Mouse (Mus musculus): ENCODE measurements at regions not wholly inside any gene's neighbourhood (a gene's known extent, or its start where the extent isn't known, plus 50 kb on each side); places are given as distances from the start of the nearest gene placed in this dataset.
A peak's percentile ranks its signal among the peaks of the same experiment; 100 is the strongest.

- no peak for DNase-seq (ENCODE audit: low read depth, low spot score)
Measured at GRCm38 (mm10) chr3:115207072-115207471, 303.2 kb downstream of the Olfm3 start.

- DNase-seq (ENCODE audit: low read depth, low spot score) = no peak
Measured at GRCm38 (mm10) chr3:115211841-115212240, 308.0 kb downstream of the Olfm3 start.

DNA sequence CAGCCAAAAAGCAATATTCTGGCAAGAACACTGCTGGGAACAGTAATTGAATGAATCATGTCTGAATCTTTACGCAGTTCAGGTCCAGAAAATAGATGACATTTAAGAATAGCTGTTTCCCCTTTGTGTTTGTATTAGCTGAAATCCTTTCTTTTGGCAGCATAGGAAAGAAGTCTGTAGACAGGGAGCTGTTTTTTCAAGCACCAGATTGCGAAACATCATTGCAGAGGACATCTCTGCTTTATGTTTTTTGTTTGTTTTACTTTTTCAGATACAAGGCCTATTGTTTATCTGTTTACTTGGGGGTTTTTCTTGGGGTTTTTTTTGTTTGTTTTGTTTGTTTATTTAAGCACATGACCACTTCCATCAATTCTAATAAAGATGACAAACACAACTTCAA is 309.6 kb downstream of the Olfm3 start:
- no peak for DNase-seq (ENCODE audit: low read depth, low spot score)

- DNase-seq (ENCODE audit: low read depth, low spot score) = no peak
Measured at GRCm38 (mm10) chr3:115240497-115240896, 336.6 kb downstream of the Olfm3 start.

DNA sequence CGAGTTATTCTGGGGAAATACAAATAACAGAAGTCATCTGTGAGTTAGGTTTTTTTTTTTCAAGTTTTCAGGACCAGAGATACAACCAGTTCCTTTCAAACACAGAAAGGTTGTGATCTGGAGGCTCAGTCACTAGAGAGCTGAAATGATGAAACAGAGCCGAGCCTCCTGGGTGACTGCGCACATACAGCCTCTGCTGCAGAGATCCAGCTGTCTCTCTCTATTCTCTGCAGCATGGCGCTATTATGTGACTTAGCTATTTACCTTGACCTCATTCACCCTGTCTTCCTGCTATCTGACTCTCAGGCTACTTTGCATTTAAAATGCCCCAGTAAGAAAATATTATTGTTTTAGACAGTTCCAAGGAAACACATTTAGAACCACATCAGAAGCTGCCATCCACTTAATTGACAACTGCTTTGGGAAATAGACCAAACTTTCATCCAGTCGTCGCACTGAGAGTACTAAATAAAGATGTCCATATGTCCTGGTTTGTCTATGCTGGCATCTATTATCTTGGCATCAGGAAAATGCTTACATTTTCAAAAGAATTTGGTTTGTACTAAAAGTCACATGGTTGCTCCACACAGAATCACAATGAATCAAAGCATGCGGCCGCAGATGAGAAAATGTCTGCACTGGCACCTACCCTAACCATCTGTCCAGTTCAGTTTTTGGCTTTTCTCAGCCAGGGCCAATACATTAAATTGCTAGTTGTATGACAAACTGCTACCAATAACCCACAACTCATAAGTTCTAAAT is 348.9 kb downstream of the Olfm3 start:
- DNase-seq (ENCODE audit: low read depth, low spot score) = no peak

DNA sequence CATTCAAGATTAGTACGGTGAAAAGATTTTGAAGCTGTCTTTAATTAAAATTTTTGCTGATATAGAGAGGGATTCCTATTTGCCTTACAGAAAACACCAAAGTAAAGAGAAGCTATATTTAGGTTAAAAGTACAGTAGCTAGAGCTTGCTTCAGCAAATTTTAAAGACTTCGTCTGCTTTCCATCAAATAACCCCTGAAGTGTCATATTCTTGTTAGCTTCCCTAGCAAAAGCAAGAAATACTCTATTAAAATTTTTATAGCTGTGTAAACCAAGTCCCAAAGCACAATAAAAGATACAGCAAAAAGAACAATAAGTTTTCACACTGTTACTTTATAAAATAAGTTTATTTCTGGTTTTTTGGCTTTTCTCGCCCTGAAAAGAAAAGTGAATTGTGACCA is 372.3 kb downstream of the Olfm3 start:
- no peak for DNase-seq (ENCODE audit: low read depth, low spot score)

DNA sequence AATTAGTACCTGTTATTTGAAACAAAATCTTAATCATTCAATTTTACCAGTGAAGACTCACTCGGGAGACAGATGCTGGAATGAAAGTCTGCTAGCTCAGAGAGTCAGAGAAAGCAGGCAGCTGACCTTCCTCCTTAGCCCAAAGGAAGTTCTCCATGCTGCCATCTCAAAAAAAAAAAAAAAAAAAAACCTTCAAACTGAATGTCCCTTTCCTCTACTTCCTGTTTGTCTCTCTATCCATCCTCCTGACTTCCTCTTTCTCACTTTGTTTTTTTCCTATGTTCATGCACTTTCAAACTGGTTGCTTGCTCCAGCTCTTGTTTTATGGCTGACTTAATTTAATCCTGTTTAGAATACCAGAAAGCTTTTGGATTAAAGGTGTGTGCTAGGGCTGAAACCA is 377.4 kb downstream of the Olfm3 start:
- no peak for DNase-seq (ENCODE audit: low read depth, low spot score)

- DNase-seq (ENCODE audit: low read depth, low spot score) = peak; percentile 5
Measured at GRCm38 (mm10) chr3:115284487-115284886, 380.6 kb downstream of the Olfm3 start.

All from ZHBTc4 (cell line).